Mouse (Mus musculus) left cerebral cortex, adult 9 months (tissue): ENCODE results near the gene Gm867.

Experiments
- DNase-seq, 2 experiments: peaks; one replicate each; pipeline ENCODE4 v3.0.0; 2022; ENCODE audit warnings: low spot score in 2 of 2

Gene Gm867

GRCm38 (mm10) chr10:75897373-75897772 is 43.1 kb downstream of the Gm867 start:
- DNase-seq: peak in 1 of 2 experiments; percentile 80

- peak in 1 of 2 experiments; percentile 73 for DNase-seq
Measured at GRCm38 (mm10) chr10:75896208-75896607, 44.3 kb downstream of the Gm867 start.

- DNase-seq: no peak
Measured at GRCm38 (mm10) chr10:75895730-75896129, 44.7 kb downstream of the Gm867 start.

GRCm38 (mm10) chr10:75894601-75895000 is 45.9 kb downstream of the Gm867 start:
- no peak for DNase-seq

GRCm38 (mm10) chr10:75893089-75893750 is 47.3 kb downstream of the Gm867 start, which contains the start of gene Derl3:
Gene Derl3 (plus strand): TSS chr10:75893413.
- peak; percentile 98 to 99 for DNase-seq

GRCm38 (mm10) chr10:75889406-75890153 is 50.9 kb downstream of the Gm867 start:
- DNase-seq: no peak
